Mouse (Mus musculus): ENCODE results near the gene Olfr1037. TPM values are rescaled to one million over a fixed set of nuclear protein-coding genes. Genes with fewer than 3 reads are reported as not detected.

The Olfr1037 gene
- not detected for polyA plus RNA-seq (2015; fragmentation: Illumina TruSeq; extraction: RNeasy Lipid Tissue Mini Kit (QIAGEN cat#74804); ENCODE audit: low read depth, low replicate concordance)

GRCm38 (mm10) chr2:86087285-86087684 lies at the start of gene Olfr1037:
Olfr1037 (minus strand) TSS chr2:86087385.

GRCm38 (mm10) chr2:86135828-86136227 lies 48.6 kb upstream of the Olfr1037 start, which contains the start of gene Olfr1039:
Olfr1039 (minus strand) TSS chr2:86135928.

GRCm38 (mm10) chr2:86073692-86074091 lies 13.5 kb downstream of the Olfr1037 start, which contains the start of gene Olfr1036:
Olfr1036 (plus strand) TSS chr2:86073992.

GRCm38 (mm10) chr2:86045561-86045960 lies 41.6 kb downstream of the Olfr1037 start, which contains the start of gene Olfr1034:
Olfr1034 (plus strand) TSS chr2:86045861.

Other genes with a start within 250 kb of the Olfr1037 start
- not detected for gene Olfr1019, start 241.9 kb downstream of the Olfr1037 start, polyA plus RNA-seq (2015; fragmentation: Illumina TruSeq; extraction: RNeasy Lipid Tissue Mini Kit (QIAGEN cat#74804); ENCODE audit: low read depth, low replicate concordance)
- not detected for gene Olfr1020, start 240.4 kb downstream of the Olfr1037 start, polyA plus RNA-seq (2015; fragmentation: Illumina TruSeq; extraction: RNeasy Lipid Tissue Mini Kit (QIAGEN cat#74804); ENCODE audit: low read depth, low replicate concordance)
- not detected for gene Olfr1022, start 218.8 kb downstream of the Olfr1037 start, polyA plus RNA-seq (2015; fragmentation: Illumina TruSeq; extraction: RNeasy Lipid Tissue Mini Kit (QIAGEN cat#74804); ENCODE audit: low read depth, low replicate concordance)
- not detected for gene Olfr1023, start 201.7 kb downstream of the Olfr1037 start, polyA plus RNA-seq (2015; fragmentation: Illumina TruSeq; extraction: RNeasy Lipid Tissue Mini Kit (QIAGEN cat#74804); ENCODE audit: low read depth, low replicate concordance)
- not detected for gene Olfr1024, start 182.3 kb downstream of the Olfr1037 start, polyA plus RNA-seq (2015; fragmentation: Illumina TruSeq; extraction: RNeasy Lipid Tissue Mini Kit (QIAGEN cat#74804); ENCODE audit: low read depth, low replicate concordance)
- gene Olfr1025-ps1, start 172.2 kb downstream of the Olfr1037 start, polyA plus RNA-seq (2015; fragmentation: Illumina TruSeq; extraction: RNeasy Lipid Tissue Mini Kit (QIAGEN cat#74804); ENCODE audit: low read depth, low replicate concordance), result not detected
- not detected for gene Olfr1026, start 165.8 kb downstream of the Olfr1037 start, polyA plus RNA-seq (2015; fragmentation: Illumina TruSeq; extraction: RNeasy Lipid Tissue Mini Kit (QIAGEN cat#74804); ENCODE audit: low read depth, low replicate concordance)
- not detected for gene Olfr1028, start 136.9 kb downstream of the Olfr1037 start, polyA plus RNA-seq (2015; fragmentation: Illumina TruSeq; extraction: RNeasy Lipid Tissue Mini Kit (QIAGEN cat#74804); ENCODE audit: low read depth, low replicate concordance)
- gene Olfr1029, start 113.5 kb downstream of the Olfr1037 start, polyA plus RNA-seq (2015; fragmentation: Illumina TruSeq; extraction: RNeasy Lipid Tissue Mini Kit (QIAGEN cat#74804); ENCODE audit: low read depth, low replicate concordance), result not detected
- not detected for gene Olfr1030, start 108.1 kb downstream of the Olfr1037 start, polyA plus RNA-seq (2015; fragmentation: Illumina TruSeq; extraction: RNeasy Lipid Tissue Mini Kit (QIAGEN cat#74804); ENCODE audit: low read depth, low replicate concordance)
- gene Olfr1031, start 97.1 kb downstream of the Olfr1037 start, polyA plus RNA-seq (2015; fragmentation: Illumina TruSeq; extraction: RNeasy Lipid Tissue Mini Kit (QIAGEN cat#74804); ENCODE audit: low read depth, low replicate concordance), result not detected
- gene Olfr1032, start 81.8 kb downstream of the Olfr1037 start, polyA plus RNA-seq (2015; fragmentation: Illumina TruSeq; extraction: RNeasy Lipid Tissue Mini Kit (QIAGEN cat#74804); ENCODE audit: low read depth, low replicate concordance), result not detected
- gene Olfr1033, start 66.8 kb downstream of the Olfr1037 start, polyA plus RNA-seq (2015; fragmentation: Illumina TruSeq; extraction: RNeasy Lipid Tissue Mini Kit (QIAGEN cat#74804); ENCODE audit: low read depth, low replicate concordance), result 0.13 TPM
- not detected for gene Olfr1034, start 41.5 kb downstream of the Olfr1037 start, polyA plus RNA-seq (2015; fragmentation: Illumina TruSeq; extraction: RNeasy Lipid Tissue Mini Kit (QIAGEN cat#74804); ENCODE audit: low read depth, low replicate concordance)
- not detected for gene Olfr1036, start 13.4 kb downstream of the Olfr1037 start, polyA plus RNA-seq (2015; fragmentation: Illumina TruSeq; extraction: RNeasy Lipid Tissue Mini Kit (QIAGEN cat#74804); ENCODE audit: low read depth, low replicate concordance)
- not detected for gene Olfr1039, start 48.5 kb upstream of the Olfr1037 start, polyA plus RNA-seq (2015; fragmentation: Illumina TruSeq; extraction: RNeasy Lipid Tissue Mini Kit (QIAGEN cat#74804); ENCODE audit: low read depth, low replicate concordance)
- not detected for gene Olfr1040, start 59.3 kb upstream of the Olfr1037 start, polyA plus RNA-seq (2015; fragmentation: Illumina TruSeq; extraction: RNeasy Lipid Tissue Mini Kit (QIAGEN cat#74804); ENCODE audit: low read depth, low replicate concordance)
- gene Olfr1042, start 74.5 kb upstream of the Olfr1037 start, polyA plus RNA-seq (2015; fragmentation: Illumina TruSeq; extraction: RNeasy Lipid Tissue Mini Kit (QIAGEN cat#74804); ENCODE audit: low read depth, low replicate concordance), result not detected
- gene Olfr1043, start 80.1 kb upstream of the Olfr1037 start, polyA plus RNA-seq (2015; fragmentation: Illumina TruSeq; extraction: RNeasy Lipid Tissue Mini Kit (QIAGEN cat#74804); ENCODE audit: low read depth, low replicate concordance), result not detected
- not detected for gene Olfr1044, start 90.4 kb upstream of the Olfr1037 start, polyA plus RNA-seq (2015; fragmentation: Illumina TruSeq; extraction: RNeasy Lipid Tissue Mini Kit (QIAGEN cat#74804); ENCODE audit: low read depth, low replicate concordance)
- gene Olfr52, start 98.3 kb upstream of the Olfr1037 start, polyA plus RNA-seq (2015; fragmentation: Illumina TruSeq; extraction: RNeasy Lipid Tissue Mini Kit (QIAGEN cat#74804); ENCODE audit: low read depth, low replicate concordance), result not detected
- gene Olfr1045, start 115.6 kb upstream of the Olfr1037 start, polyA plus RNA-seq (2015; fragmentation: Illumina TruSeq; extraction: RNeasy Lipid Tissue Mini Kit (QIAGEN cat#74804); ENCODE audit: low read depth, low replicate concordance), result not detected
- not detected for gene Olfr1046, start 131.9 kb upstream of the Olfr1037 start, polyA plus RNA-seq (2015; fragmentation: Illumina TruSeq; extraction: RNeasy Lipid Tissue Mini Kit (QIAGEN cat#74804); ENCODE audit: low read depth, low replicate concordance)
- gene Olfr1047, start 144.0 kb upstream of the Olfr1037 start, polyA plus RNA-seq (2015; fragmentation: Illumina TruSeq; extraction: RNeasy Lipid Tissue Mini Kit (QIAGEN cat#74804); ENCODE audit: low read depth, low replicate concordance), result not detected
- gene Olfr1048, start 152.9 kb upstream of the Olfr1037 start, polyA plus RNA-seq (2015; fragmentation: Illumina TruSeq; extraction: RNeasy Lipid Tissue Mini Kit (QIAGEN cat#74804); ENCODE audit: low read depth, low replicate concordance), result not detected
- not detected for gene Olfr1049, start 170.9 kb upstream of the Olfr1037 start, polyA plus RNA-seq (2015; fragmentation: Illumina TruSeq; extraction: RNeasy Lipid Tissue Mini Kit (QIAGEN cat#74804); ENCODE audit: low read depth, low replicate concordance)
- not detected for gene Olfr1051, start 191.7 kb upstream of the Olfr1037 start, polyA plus RNA-seq (2015; fragmentation: Illumina TruSeq; extraction: RNeasy Lipid Tissue Mini Kit (QIAGEN cat#74804); ENCODE audit: low read depth, low replicate concordance)
- not detected for gene Olfr1052, start 205.1 kb upstream of the Olfr1037 start, polyA plus RNA-seq (2015; fragmentation: Illumina TruSeq; extraction: RNeasy Lipid Tissue Mini Kit (QIAGEN cat#74804); ENCODE audit: low read depth, low replicate concordance)
- not detected for gene Olfr1053, start 227.9 kb upstream of the Olfr1037 start, polyA plus RNA-seq (2015; fragmentation: Illumina TruSeq; extraction: RNeasy Lipid Tissue Mini Kit (QIAGEN cat#74804); ENCODE audit: low read depth, low replicate concordance)
- not detected for gene Olfr1054, start 248.0 kb upstream of the Olfr1037 start, polyA plus RNA-seq (2015; fragmentation: Illumina TruSeq; extraction: RNeasy Lipid Tissue Mini Kit (QIAGEN cat#74804); ENCODE audit: low read depth, low replicate concordance)